Mouse (Mus musculus) heart, embryonic 11.5 days (tissue): ENCODE measurements around the gene Shroom1. TPM values are rescaled to one million over a fixed set of nuclear protein-coding genes. Genes with fewer than 3 reads are reported as not detected.

Experiments used
- ATAC-seq: fragments of 200-750 bp; cut with Nextera tagmentation; replicated peaks from 2 replicates; pipeline ENCODE4 v1.8.0; 2017; ENCODE audit warnings: moderate library complexity; ENCODE audit not compliant: insufficient number of reproducible peaks, low FRiP score, low TSS enrichment
- H3K27ac ChIP-seq: fragments of 300-500 bp; sonication (generic); 2 replicates; pipeline ENCODE4 v1.5.1; 2014; ENCODE audit warnings: mild to moderate bottlenecking, low read depth, low read length
- H3K27me3 ChIP-seq: fragments of 300-500 bp; sonication (generic); 2 replicates; pipeline ENCODE4 v1.6.1; 2014; ENCODE audit warnings: mild to moderate bottlenecking, low read length, mixed read lengths; ENCODE audit not compliant: control insufficient read depth, insufficient read depth
- H3K36me3 ChIP-seq: fragments of 300-500 bp; sonication (generic); 2 replicates; pipeline ENCODE4 v1.6.1; 2014; ENCODE audit warnings: mild to moderate bottlenecking, low read length, moderate library complexity, mixed read lengths; ENCODE audit not compliant: control insufficient read depth, insufficient read depth
- H3K4me1 ChIP-seq: fragments of 300-500 bp; sonication (generic); 2 replicates; pipeline ENCODE4 v1.6.1; 2014; ENCODE audit warnings: low read length; ENCODE audit not compliant: control insufficient read depth, insufficient read depth
- H3K4me2 ChIP-seq: fragments of 300-500 bp; sonication (generic); 2 replicates; pipeline ENCODE4 v1.6.1; 2014; ENCODE audit warnings: mild to moderate bottlenecking, moderate library complexity
- H3K4me3 ChIP-seq: fragments of 300-500 bp; sonication (generic); 2 replicates; pipeline ENCODE4 v1.5.1; 2014; ENCODE audit warnings: low read depth, low read length
- H3K9ac ChIP-seq: fragments of 300-500 bp; sonication (generic); 2 replicates; pipeline ENCODE4 v1.6.1; 2014; ENCODE audit warnings: mild to moderate bottlenecking, low read depth, low read length, moderate library complexity
- H3K9me3 ChIP-seq: fragments of 300-500 bp; sonication (generic); replicated peaks from 2 replicates; pipeline ENCODE4 v1.6.1; 2016; ENCODE audit warnings: low read length; ENCODE audit not compliant: control insufficient read depth
- WGBS: fragments of 180-500 bp; shearing (Covaris S2); extraction: QIAGEN DNeasy Blood & Tissue Kit; methylation state at CpG from one replicate; pipeline ENCODE4 v1.1.7; 2014; ENCODE audit not compliant: insufficient replicate concordance; 5-methylcytosine and 5-hydroxymethylcytosine counted together
- polyA plus RNA-seq: library from polyadenylated mRNA; unstranded; fragments of >200 nt; fragmentation: Nextera tagmentation; extraction: Ambion mirVana; gene quantifications from 2 replicates; pipeline ENCODE4 v1.2.1, GENCODE M21; 2014

The Shroom1 gene
- polyA plus RNA-seq, 1 experiment from 2014 or later, result 3.3 TPM

DNA sequence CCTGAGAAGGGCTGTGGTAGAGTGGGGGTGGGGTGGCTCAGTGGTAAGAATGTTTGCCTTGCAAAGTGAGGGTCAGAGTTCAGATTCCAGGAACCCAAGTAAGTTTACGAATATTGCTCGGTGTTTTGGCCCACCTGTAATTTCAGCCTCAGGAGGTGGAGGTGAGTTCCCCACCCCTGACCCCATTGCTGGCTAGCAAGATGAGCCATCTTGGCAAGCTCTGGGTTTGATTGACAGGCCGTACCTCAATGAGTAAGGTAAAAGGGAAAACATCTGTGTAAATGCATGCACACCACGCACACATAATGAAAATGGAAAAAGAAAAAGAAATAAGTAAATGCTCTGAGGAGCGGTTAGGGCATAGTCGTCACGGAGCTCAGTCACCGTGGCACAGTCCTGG is 47.4 kb downstream of the Shroom1 start:
- no peaks in the 10 kb centered on the region for H3K27me3 ChIP-seq
- H3K36me3 ChIP-seq, result no peaks in the 10 kb centered on the region
- H3K4me3 ChIP-seq, result no peak overlapping the region
- no peaks in the 10 kb centered on the region for H3K9me3 ChIP-seq
- H3K9ac ChIP-seq, result no peak overlapping the region
- H3K4me2 ChIP-seq, result no peak overlapping the region
- H3K27ac ChIP-seq, result no peak overlapping the region
- 0 out of 2 replicates have a peak, but pooled peaks cover 2% of the 10 kb centered on the region for H3K4me1 ChIP-seq
- 87% methylated on average over 8 of the region's 8 CpGs for WGBS
- ATAC-seq, result no peak

DNA sequence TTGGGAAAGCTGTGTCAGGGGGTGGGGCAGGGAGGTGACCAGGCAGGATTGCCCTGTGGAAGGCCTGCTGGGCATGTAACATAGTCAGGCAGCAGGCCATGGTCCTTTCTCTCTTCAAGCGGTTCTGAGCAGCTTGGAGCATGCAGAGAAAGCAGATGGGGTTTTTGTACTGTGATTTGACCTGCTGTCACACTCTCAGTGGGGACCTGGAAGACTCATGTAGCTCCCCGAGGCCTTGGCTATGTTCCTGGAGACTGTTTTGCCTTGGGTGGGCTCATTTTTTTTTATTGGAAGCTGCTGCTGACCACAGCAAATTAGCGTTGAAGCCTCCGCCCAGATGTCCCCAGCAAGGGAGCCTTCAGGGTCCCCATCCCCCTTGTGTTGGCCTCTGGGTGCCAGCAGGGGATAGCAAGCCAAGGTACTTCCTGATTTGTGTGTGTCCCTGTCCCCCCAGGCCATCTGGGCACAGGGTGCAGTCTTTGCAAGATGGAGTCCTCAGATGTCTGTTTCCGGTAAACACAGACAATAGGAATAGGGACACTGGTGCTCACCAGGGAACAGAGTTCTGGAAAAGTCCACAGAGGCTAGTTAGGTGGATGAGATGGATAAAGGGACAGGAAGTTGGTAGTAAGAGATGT is 48.1 kb downstream of the Shroom1 start:
- WGBS, result 66% methylated on average over 5 of the region's 5 CpGs
- Histone ChIP-seq H3K27me3 (no peaks in the 10 kb centered on the region), H3K9me3 (no peaks in the 10 kb centered on the region), H3K36me3 (no peaks in the 10 kb centered on the region), H3K4me2 (no peak overlapping the region), H3K9ac (no peak overlapping the region), H3K4me3 (no peak overlapping the region), H3K4me1 (0 out of 2 replicates have a peak, but pooled peaks cover 2% of the 10 kb centered on the region), H3K27ac (no peak overlapping the region)
- no peak for ATAC-seq

DNA sequence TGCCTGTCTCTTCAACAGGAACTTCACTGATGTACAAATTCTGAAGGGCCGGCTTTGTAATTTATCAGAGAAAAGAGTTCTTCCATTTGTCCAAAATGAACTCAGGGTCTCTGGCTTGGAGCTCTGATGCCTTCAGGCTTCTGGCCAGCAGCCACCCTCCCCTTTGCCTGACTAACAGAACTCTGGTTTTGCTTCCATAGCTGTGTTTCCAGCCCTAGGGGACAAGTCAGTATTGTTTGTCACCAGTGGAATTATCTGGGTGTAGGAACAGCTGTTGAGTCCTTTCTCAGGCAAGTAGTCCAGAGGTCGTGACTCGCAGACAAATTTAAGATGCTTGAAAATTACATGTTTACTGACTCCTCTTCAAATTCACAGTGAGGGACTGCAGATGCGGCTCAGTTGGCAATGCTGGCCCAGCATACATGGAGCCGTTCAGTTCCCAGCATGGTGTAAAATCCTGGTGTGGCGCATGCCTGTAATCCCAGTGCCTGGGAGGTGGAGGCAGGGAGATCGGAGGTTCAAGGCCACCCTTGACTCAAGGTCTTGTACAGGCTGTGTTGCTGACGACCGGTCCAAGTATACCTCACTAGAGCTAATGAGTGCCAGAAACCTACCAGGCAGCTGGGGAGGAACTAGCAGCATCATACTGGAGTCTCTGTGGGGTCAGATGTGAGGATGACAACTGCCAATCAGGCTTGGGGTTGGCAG is 50.2 kb downstream of the Shroom1 start:
- ATAC-seq, result no peak
- H3K4me2 ChIP-seq, result no peak overlapping the region
- no peaks in the 10 kb centered on the region for H3K36me3 ChIP-seq
- no peak overlapping the region for H3K4me3 ChIP-seq
- no peaks in the 10 kb centered on the region for H3K9me3 ChIP-seq
- H3K27ac ChIP-seq, result no peak overlapping the region
- H3K27me3 ChIP-seq, result no peaks in the 10 kb centered on the region
- 86% methylated on average over 9 of the region's 9 CpGs for WGBS
- no peak overlapping the region for H3K9ac ChIP-seq
- no peaks in the 10 kb centered on the region for H3K4me1 ChIP-seq

DNA sequence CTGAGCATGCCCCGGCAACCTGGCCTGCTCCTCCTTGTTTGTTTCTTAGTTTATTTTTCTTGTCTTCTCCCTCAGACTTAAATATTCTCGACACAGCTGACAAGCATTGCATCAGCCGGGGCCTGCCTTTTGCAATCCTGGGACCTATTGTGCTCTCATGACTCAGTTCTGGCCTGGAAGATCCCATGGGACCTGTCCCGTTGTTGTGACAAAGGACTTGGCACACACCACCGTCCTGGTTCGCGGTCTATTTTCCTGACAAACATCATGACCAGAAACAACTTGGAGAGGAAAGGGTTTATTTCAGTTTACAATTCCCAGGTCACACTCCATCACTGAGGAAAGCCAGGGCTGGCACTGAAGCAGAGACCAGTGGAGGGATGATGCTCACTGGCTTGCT is 51.1 kb downstream of the Shroom1 start:
- Histone ChIP-seq H3K27ac (no peak overlapping the region), H3K9me3 (no peaks in the 10 kb centered on the region)

GRCm38 (mm10) chr11:53508591-53508990 is 51.6 kb downstream of the Shroom1 start:
- Histone ChIP-seq H3K4me3 (no peak overlapping the region), H3K4me1 (no peaks in the 10 kb centered on the region), H3K27me3 (no peaks in the 10 kb centered on the region), H3K9me3 (no peaks in the 10 kb centered on the region), H3K36me3 (no peaks in the 10 kb centered on the region), H3K4me2 (no peak overlapping the region), H3K27ac (no peak overlapping the region), H3K9ac (no peak overlapping the region)
- ATAC-seq, result no peak
- WGBS, result 43% methylated on average over 3 of the region's 3 CpGs

More for the DNA sequence above, 51.1 kb downstream of the Shroom1 start:
- H3K4me1 ChIP-seq, result no peaks in the 10 kb centered on the region
- no peaks in the 10 kb centered on the region for H3K27me3 ChIP-seq
- no peak overlapping the region for H3K4me3 ChIP-seq
- no peak overlapping the region for H3K9ac ChIP-seq
- no peak for ATAC-seq
- WGBS, result 65% methylated on average over 7 of the region's 7 CpGs
- no peaks in the 10 kb centered on the region for H3K36me3 ChIP-seq
- H3K4me2 ChIP-seq, result no peak overlapping the region

- ATAC-seq, result no peak
- no peaks in the 10 kb centered on the region for H3K9me3 ChIP-seq
- H3K4me3 ChIP-seq, result no peak overlapping the region
- no peak overlapping the region for H3K27ac ChIP-seq
- H3K9ac ChIP-seq, result no peak overlapping the region
- no peak overlapping the region for H3K4me2 ChIP-seq
- no peaks in the 10 kb centered on the region for H3K4me1 ChIP-seq
- no peaks in the 10 kb centered on the region for H3K27me3 ChIP-seq
- H3K36me3 ChIP-seq, result no peaks in the 10 kb centered on the region
- WGBS, result 41% methylated on average over 5 of the region's 5 CpGs
These were observed 53.3 kb downstream of the Shroom1 start for GRCm38 (mm10) chr11:53510351-53510750.

DNA sequence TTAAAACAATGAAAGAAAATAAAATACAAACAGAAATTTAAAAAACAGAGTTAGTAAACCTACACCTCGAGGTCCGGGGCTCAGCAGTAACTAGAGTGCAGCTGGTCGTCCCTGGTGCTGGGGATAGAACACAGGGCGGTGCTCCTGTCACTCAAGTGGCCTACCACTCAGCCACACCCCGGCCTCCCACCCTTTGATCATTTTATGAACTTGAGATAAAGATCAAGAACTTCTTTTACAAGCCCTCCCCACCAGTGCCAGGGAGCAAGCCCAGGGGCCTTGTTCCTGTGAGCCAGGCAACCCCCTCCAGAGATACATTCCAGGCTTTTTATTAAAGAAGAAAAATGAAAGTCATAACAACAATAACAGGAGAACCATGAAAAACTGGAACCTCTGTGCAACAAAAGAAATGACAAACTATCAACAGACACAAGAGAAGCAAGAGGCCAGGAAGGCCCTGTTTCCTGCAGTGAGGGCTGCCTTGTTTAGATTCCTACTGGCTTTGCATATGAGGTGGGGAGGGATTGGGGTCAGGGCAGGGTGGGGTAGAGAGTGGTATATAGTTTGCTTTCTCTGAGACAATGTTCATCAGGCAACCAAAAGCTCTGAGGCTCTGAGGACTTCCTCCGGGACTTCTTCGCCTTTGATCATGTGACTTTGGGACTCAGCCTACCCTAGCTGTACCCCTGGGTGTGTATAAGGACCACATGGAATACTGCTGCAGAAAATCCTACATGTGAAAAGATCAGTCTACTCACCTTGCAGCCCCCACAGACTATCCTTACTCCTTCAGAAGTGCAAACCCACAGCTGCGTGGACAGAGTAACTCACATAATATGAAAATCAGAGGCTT is 60.0 kb downstream of the Shroom1 start:
- Histone ChIP-seq H3K27ac (no peak overlapping the region), H3K4me1 (peaks cover 22% of the 10 kb centered on the region), H3K4me2 (no peak overlapping the region), H3K9me3 (no peaks in the 10 kb centered on the region), H3K4me3 (no peak overlapping the region), H3K27me3 (no peaks in the 10 kb centered on the region), H3K36me3 (no peaks in the 10 kb centered on the region), H3K9ac (no peak overlapping the region)
- no peak for ATAC-seq
- WGBS, result 51% methylated on average over 8 of the region's 8 CpGs
